Mouse (Mus musculus) liver, embryonic 14.5 days (tissue): ENCODE results near the gene Olfr58.

Experiments used
- CTCF ChIP-seq: IDR thresholded peaks from 2 replicates; pipeline ENCODE4 v1.5.1; 2016; ENCODE audit warnings: antibody characterized with exemption, low read depth, control low read depth
- EP300 ChIP-seq: IDR thresholded peaks from 2 replicates; pipeline ENCODE4 v1.6.1; 2016; ENCODE audit warnings: antibody characterized with exemption, low read depth

GRCm38 (mm10) chr9:19779983-19780382 is at the start of gene Olfr58:
- TF ChIP-seq CTCF (no peak), EP300 (no peak)
